Mouse (Mus musculus) forebrain, embryonic 13.5 days (tissue): Measurements from ENCODE around the gene Kars. TPM values are rescaled to one million over a fixed set of nuclear protein-coding genes. Genes with fewer than 3 reads are reported as not detected.

ENCODE experiments used
- ATAC-seq: fragments of 200-750 bp; cut with Nextera tagmentation; 2 replicates; pipeline ENCODE4 v1.8.0; 2017
- H3K27ac ChIP-seq: fragments of 300-500 bp; sonication (generic); 2 replicates; pipeline ENCODE4 v1.5.1; 2015; ENCODE audit warnings: inconsistent platforms, mild to moderate bottlenecking, moderate library complexity
- H3K27me3 ChIP-seq: fragments of 300-500 bp; sonication (generic); 2 replicates; pipeline ENCODE4 v1.6.1; 2015; ENCODE audit warnings: mild to moderate bottlenecking, inconsistent platforms
- H3K36me3 ChIP-seq: fragments of 300-500 bp; sonication (generic); 2 replicates; pipeline ENCODE4 v1.6.1; 2015; ENCODE audit warnings: mild to moderate bottlenecking, inconsistent platforms; ENCODE audit not compliant: poor library complexity, severe bottlenecking
- H3K4me1 ChIP-seq: fragments of 300-500 bp; sonication (generic); 2 replicates; pipeline ENCODE4 v1.6.1; 2015; ENCODE audit warnings: inconsistent platforms
- H3K4me2 ChIP-seq: fragments of 300-500 bp; sonication (generic); 2 replicates; pipeline ENCODE4 v1.6.1; 2015; ENCODE audit warnings: inconsistent platforms, mild to moderate bottlenecking, moderate library complexity
- H3K4me3 ChIP-seq: fragments of 300-500 bp; sonication (generic); 2 replicates; pipeline ENCODE4 v1.5.1; 2015; ENCODE audit warnings: mild to moderate bottlenecking, inconsistent platforms
- H3K9ac ChIP-seq: fragments of 300-500 bp; sonication (generic); 2 replicates; pipeline ENCODE4 v1.6.1; 2015; ENCODE audit warnings: mild to moderate bottlenecking, inconsistent platforms
- H3K9me3 ChIP-seq: fragments of 300-500 bp; sonication (generic); replicated peaks from 2 replicates; pipeline ENCODE4 v1.6.1; 2016; ENCODE audit warnings: inconsistent platforms
- WGBS: fragments of 180-500 bp; shearing (Covaris S2); methylation state at CpG from one replicate; pipeline ENCODE4 v1.1.7; 2015; 5-methylcytosine and 5-hydroxymethylcytosine counted together
- polyA plus RNA-seq: library from polyadenylated mRNA; unstranded; fragments of >200 nt; fragmentation: Nextera tagmentation; extraction: Ambion mirVana; gene quantifications from 2 replicates; pipeline ENCODE4 v1.2.1, GENCODE M21; 2015

Kars gene
- polyA plus RNA-seq, 1 experiment from 2014 or later: 192 TPM

DNA sequence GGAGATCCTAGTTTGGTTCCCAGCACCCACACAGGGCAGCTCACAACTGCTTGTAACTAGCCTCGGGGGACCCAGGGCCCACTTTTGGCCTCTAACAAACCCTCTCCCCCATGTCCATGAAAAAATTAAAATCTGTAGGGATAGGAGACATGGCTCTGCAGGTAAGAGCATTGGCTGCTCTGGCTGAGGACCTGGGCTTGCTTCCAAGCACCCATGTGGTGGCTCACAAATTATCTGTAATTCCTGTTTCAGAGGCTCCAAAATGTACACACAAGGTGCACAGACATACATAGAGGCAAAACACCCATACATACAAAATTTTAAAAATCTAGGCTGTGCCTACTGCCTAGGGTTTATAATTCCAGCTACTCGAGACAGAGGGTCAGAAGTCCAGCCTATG lies 53.9 kb downstream of the Kars start:
- H3K9me3 ChIP-seq: no peaks in the 10 kb centered on the region
- H3K4me2 ChIP-seq: no peak overlapping the region
- H3K36me3 ChIP-seq: peaks cover 55% of the 10 kb centered on the region
- no peak overlapping the region for H3K4me3 ChIP-seq
- no peak for ATAC-seq
- H3K27me3 ChIP-seq: no peaks in the 10 kb centered on the region
- no peak overlapping the region for H3K27ac ChIP-seq
- 91% methylated on average over 2 of the region's 2 CpGs for WGBS
- H3K9ac ChIP-seq: no peak overlapping the region
- H3K4me1 ChIP-seq: no peaks in the 10 kb centered on the region

DNA sequence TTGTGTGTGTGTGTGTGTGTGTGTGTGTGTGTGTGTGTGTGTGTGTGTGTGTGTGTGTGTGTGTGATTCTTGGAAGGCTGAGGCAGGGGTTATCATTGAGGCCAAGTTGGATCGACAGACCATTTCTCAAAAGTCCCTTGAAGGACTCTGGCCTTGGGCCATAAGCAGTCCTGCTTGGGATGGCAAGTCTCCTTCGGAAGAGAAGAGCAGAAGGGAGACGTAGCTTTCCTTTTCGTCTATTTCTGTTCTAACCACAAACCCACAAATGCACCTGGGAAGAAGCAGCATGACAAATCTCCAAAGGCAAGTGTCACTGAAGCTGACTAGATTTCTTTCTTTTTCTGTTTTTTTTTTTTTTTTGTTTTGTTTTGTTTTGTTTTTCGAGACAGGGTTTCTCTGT lies 55.2 kb downstream of the Kars start:
- no peak overlapping the region for H3K4me3 ChIP-seq
- H3K9ac ChIP-seq: no peak overlapping the region
- H3K9me3 ChIP-seq: no peaks in the 10 kb centered on the region
- 84% methylated on average over 5 of the region's 5 CpGs for WGBS
- no peak for ATAC-seq
- peaks cover 66% of the 10 kb centered on the region for H3K36me3 ChIP-seq
- no peak overlapping the region for H3K27ac ChIP-seq
- H3K4me2 ChIP-seq: no peak overlapping the region
- no peaks in the 10 kb centered on the region for H3K27me3 ChIP-seq
- H3K4me1 ChIP-seq: no peaks in the 10 kb centered on the region

DNA sequence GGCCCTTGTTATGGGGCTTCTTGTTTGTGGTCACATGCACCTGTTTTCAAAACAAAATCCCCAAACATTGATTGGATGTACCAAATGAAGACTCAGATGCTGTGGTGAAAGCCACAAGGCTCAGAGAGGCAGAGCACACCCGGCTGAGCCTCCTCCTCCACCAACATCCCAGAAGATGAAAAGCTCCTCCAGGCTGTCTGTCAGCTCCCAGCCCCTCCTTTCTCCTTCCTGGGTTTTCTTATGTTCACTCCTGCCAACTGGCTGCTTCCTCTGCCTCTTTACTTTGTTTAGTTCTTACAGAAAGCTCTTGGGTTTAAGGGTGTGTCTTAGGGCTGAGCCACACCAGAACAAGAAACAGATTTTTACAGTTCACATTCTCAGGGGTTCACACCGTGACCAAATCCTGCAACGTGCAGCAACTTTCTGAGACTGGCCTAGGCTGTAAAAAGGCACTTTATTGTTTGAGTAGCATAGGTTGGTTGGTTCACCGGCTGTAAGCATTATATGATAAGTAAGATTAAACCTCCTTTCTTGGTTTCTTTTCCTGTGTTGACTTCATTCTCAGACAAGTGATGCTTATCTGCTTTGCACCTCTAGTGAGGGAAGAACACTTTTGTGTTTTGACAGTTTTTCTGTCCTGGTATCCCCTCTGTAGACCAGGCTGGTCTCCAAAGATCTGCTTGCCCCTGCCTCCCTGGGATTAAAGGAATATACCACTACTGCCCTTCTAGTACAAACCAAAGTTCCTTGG lies 56.1 kb downstream of the Kars start:
- Histone ChIP-seq H3K4me2 (no peak overlapping the region), H3K4me3 (no peak overlapping the region), H3K9me3 (no peaks in the 10 kb centered on the region), H3K27me3 (no peaks in the 10 kb centered on the region), H3K9ac (no peak overlapping the region), H3K27ac (no peak overlapping the region), H3K4me1 (no peaks in the 10 kb centered on the region), H3K36me3 (peaks cover 72% of the 10 kb centered on the region)
- ATAC-seq: no peak
- WGBS: 96% methylated on average over 4 of the region's 4 CpGs

DNA sequence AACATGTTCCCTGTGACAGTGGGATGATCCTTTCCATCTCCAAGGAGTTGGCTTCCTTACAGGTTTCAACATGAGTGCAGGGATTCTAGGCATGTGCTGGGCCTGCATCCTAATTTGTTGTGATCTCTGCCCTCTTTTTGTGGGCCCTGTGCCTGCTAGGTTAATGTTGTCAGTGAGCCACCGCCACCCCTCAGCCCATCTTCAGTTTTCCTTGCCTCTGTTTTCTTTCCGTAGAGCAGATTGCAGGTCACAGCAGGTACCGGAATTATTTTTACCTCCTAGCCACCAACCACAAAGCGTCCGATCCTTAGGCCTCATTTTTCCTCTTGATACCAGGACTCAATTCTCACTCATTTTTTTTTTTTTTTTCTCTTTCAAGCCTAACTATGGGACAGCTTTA lies 59.2 kb downstream of the Kars start:
- Histone ChIP-seq H3K9me3 (no peaks in the 10 kb centered on the region), H3K27ac (no peak overlapping the region), H3K4me1 (no peaks in the 10 kb centered on the region), H3K27me3 (no peaks in the 10 kb centered on the region), H3K9ac (no peak overlapping the region), H3K4me3 (no peak overlapping the region), H3K4me2 (no peak overlapping the region), H3K36me3 (peaks cover 87% of the 10 kb centered on the region)
- WGBS: 93% methylated on average over 5 of the region's 5 CpGs
- no peak for ATAC-seq

DNA sequence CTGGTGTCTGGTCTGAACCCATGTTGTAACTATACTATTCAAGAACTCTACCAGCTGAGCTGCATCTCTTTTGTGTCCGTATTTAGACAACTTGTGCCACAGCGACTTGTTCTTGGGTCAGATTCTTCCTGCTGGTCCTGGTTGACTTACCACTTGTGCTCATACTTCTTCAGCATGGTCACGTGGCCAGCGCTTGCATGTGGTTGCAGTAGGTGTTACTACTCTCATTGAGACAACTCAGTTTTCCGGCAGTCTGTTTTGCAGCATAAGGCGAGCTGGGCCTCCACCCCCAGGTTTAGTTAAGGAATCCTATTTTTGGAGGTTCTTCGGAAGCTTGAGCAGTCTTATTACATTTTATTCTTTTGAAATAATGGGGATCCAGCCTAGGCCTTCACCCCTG lies 59.8 kb downstream of the Kars start:
- H3K27me3 ChIP-seq: no peaks in the 10 kb centered on the region
- ATAC-seq: no peak
- no peak overlapping the region for H3K4me2 ChIP-seq
- H3K9me3 ChIP-seq: no peaks in the 10 kb centered on the region
- H3K9ac ChIP-seq: no peak overlapping the region
- no peaks in the 10 kb centered on the region for H3K4me1 ChIP-seq
- no peak overlapping the region for H3K27ac ChIP-seq
- H3K4me3 ChIP-seq: no peak overlapping the region
- 93% methylated on average over 7 of the region's 7 CpGs for WGBS
- H3K36me3 ChIP-seq: peaks cover 87% of the 10 kb centered on the region

DNA sequence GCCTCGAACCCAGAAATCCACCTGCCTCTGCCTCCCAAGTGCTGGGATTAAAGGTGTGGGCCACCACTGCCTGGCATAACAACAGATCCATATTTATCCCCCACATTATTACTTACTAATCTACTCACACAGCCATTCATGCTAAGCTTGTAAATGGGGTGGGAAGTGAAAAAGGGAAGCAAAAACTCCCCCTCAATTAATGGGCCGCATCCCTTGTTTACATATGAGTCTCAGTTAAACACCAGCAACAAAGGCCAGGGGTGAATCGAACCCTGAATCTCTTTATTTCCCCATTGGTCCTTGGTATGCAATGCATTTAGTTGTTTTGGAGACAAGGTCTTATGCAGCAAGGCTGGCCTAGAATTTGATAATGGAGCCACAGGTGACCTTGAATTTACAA lies 60.3 kb downstream of the Kars start:
- 90% methylated on average over 3 of the region's 3 CpGs for WGBS
- no peak for ATAC-seq
- Histone ChIP-seq H3K27me3 (no peaks in the 10 kb centered on the region), H3K4me3 (no peak overlapping the region), H3K9me3 (no peaks in the 10 kb centered on the region), H3K9ac (no peak overlapping the region), H3K4me1 (no peaks in the 10 kb centered on the region), H3K36me3 (peaks cover 87% of the 10 kb centered on the region), H3K27ac (no peak overlapping the region), H3K4me2 (no peak overlapping the region)

DNA sequence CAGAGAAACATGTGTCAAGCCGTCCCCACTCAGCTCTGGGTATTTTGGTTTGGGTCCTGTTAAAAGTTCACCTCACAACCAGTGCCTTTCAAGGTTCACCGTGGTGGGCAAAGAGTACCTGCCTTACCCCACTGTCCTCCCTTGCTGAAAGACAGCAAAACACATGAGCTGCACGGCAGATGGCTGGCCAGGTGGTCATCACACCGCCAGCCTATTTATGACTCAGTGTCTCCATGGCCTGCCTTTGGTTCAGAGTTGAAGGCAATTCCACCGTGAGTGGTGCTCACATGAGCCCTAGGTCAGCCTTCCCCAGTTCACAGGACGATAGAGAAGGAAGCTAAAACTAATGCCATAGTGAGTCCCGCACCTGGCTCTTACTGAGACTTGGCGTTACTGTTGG lies 63.2 kb downstream of the Kars start:
- no peak for ATAC-seq
- Histone ChIP-seq H3K9ac (no peak overlapping the region), H3K4me3 (no peak overlapping the region), H3K27me3 (no peaks in the 10 kb centered on the region), H3K27ac (no peak overlapping the region), H3K4me1 (no peaks in the 10 kb centered on the region), H3K9me3 (no peaks in the 10 kb centered on the region), H3K4me2 (no peak overlapping the region), H3K36me3 (peaks cover 90% of the 10 kb centered on the region)
- WGBS: 92% methylated on average over 8 of the region's 8 CpGs

DNA sequence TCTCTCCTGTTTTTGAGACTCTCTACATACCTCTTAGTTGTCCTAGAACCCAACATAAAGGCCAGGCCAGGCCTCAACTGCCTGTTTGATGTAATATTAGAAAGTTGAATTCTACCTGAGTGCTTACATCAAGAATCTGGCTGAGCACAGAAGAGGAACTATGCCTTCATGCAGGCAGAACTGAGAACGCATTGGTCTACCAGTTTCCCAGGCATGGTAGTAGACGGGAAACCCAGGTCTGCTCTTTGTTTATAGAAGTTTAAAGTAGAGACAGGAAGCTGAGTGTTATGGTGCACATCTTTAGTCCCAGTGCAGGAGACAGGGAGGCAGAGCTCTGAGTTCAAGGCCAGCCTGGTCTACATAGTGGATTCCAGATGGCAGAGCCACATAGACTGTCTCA lies 64.0 kb downstream of the Kars start:
- Histone ChIP-seq H3K9ac (no peak overlapping the region), H3K27me3 (no peaks in the 10 kb centered on the region), H3K36me3 (peaks cover 93% of the 10 kb centered on the region), H3K4me1 (peaks cover 2% of the 10 kb centered on the region), H3K9me3 (no peaks in the 10 kb centered on the region), H3K4me3 (no peak overlapping the region), H3K27ac (no peak overlapping the region), H3K4me2 (no peak overlapping the region)
- no peak for ATAC-seq
- 93% methylated on average over 2 of the region's 2 CpGs for WGBS

DNA sequence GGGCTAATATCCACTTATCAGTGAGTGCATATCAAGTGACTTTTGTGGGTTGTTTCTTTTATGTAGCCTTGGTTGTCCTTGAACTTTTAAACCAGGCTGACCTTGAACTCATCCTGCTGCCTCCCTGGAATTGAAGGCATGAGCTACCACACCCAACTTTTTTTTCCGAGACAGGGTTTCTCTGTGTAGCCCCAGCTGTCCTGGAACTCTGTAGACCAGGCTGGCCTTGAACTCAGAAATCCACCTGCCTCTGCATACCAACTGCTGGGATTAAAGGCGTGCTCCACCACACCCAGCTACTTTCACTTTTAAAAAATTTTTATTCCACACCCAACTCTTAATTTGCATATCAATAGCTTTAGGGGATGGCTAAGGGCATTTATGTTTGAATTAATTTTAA lies 67.6 kb downstream of the Kars start:
- 82% methylated on average over 2 of the region's 2 CpGs for WGBS
- H3K36me3 ChIP-seq: peaks cover 65% of the 10 kb centered on the region

More for the DNA sequence above, 67.6 kb downstream of the Kars start:
- Histone ChIP-seq H3K27me3 (no peaks in the 10 kb centered on the region), H3K4me3 (no peak overlapping the region), H3K9ac (no peak overlapping the region), H3K4me2 (no peak overlapping the region), H3K4me1 (peaks cover 20% of the 10 kb centered on the region), H3K9me3 (no peaks in the 10 kb centered on the region), H3K27ac (no peak overlapping the region)
- ATAC-seq: no peak

Other genes with a start within 250 kb of the Kars start
- 184 and 193 TPM in 2 replicates for gene Cfdp1, start 157.0 kb downstream of the Kars start, polyA plus RNA-seq
- 6.7 and 6.8 TPM in 2 replicates for gene Tmem170, start 134.6 kb downstream of the Kars start, polyA plus RNA-seq
- gene Chst5, start 100.9 kb downstream of the Kars start, polyA plus RNA-seq: 2.0 TPM in 2 replicates
- 14.6 and 14.8 TPM in 2 replicates for gene Tmem231, start 77.4 kb downstream of the Kars start, polyA plus RNA-seq
- gene Gabarapl2, start 70.6 kb downstream of the Kars start, polyA plus RNA-seq: 456 and 479 TPM in 2 replicates
- 10.5 and 12.6 TPM in 2 replicates for gene Adat1, start 19.0 kb downstream of the Kars start, polyA plus RNA-seq
- gene Terf2ip, start 75 bp upstream of the Kars start, polyA plus RNA-seq: 39.2 and 44.2 TPM in 2 replicates
- 0.65 and 0.68 TPM in 2 replicates for gene Gm6793, start 3.7 kb upstream of the Kars start, polyA plus RNA-seq